ENCODE assay signal across 9 mouse cellular contexts in genomic region chr13:73512776-73513673, GRCm38 (mm10). TPM values are rescaled to one million over a fixed set of nuclear protein-coding genes. Genes with fewer than 3 reads are reported as not detected.
DNase-seq lines count a peak whose midpoint lies in the region; ATAC-seq and TF ChIP-seq lines count a peak whose summit lies in the region.
"Had no signal": no experiment of that assay in that cellular context is flagged by ENCODE, and none has a peak within 500 bp of the region (broad histone marks: within the 10 kb centered on the region; RNA-seq: fewer than 3 reads in every experiment).

No protein-coding gene starts in this region.

- no peak overlapping the region for H3K4me2 ChIP-seq in liver, postnatal 0 days (ENCODE audit: low read depth, low read length)
- no peak overlapping the region for H3K4me2 ChIP-seq in neural tube, embryonic 15.5 days

- intact Hi-C loops in heart, postnatal 36 days (cut with DNase I), result loop anchor here (1.0 to 5.0 kb wide), 4 partner anchors 114 to 394 kb away; partner anchors contain the start of gene Tert

- DNase-seq in brain, adult 2 months (ENCODE audit: low read depth, low spot score), result peak; percentile 85
- DNase-seq in heart, postnatal 36 days, result peak; percentile 74 to 76
- peak; percentile 82 to 85 for DNase-seq in kidney, postnatal 4 days
- peak; percentile 82 for DNase-seq in liver, postnatal 0 days
- peak; percentile 70 for DNase-seq in testis, postnatal 14 days (ENCODE audit: low spot score)

- no peak for TF ChIP-seq POLR2A in ES-Bruce4 (IDR thresholded peaks at IDR 0.05; ENCODE audit: insufficient read depth, low read length)

- H3K9ac ChIP-seq in ES-Bruce4 (ENCODE audit: low read depth, poor library complexity, severe bottlenecking), result no peak overlapping the region
- H3K9ac ChIP-seq in liver, postnatal 0 days (replicated peaks), result no peak overlapping the region
- H3K9ac ChIP-seq in neural tube, embryonic 15.5 days (replicated peaks), result no peak overlapping the region

- H3K27ac ChIP-seq in ES-Bruce4 (ENCODE audit: insufficient read depth, low read length), result no peak overlapping the region
- no peak overlapping the region for H3K27ac ChIP-seq in liver, postnatal 0 days (ENCODE audit: low read depth)
- no peak overlapping the region for H3K27ac ChIP-seq in neural tube, embryonic 15.5 days (replicated peaks)

- H3K4me1 ChIP-seq in ES-Bruce4 (ENCODE audit: control insufficient read depth, insufficient read depth, low read length), result no peaks in the 10 kb centered on the region
- no peaks in the 10 kb centered on the region for H3K4me1 ChIP-seq in liver, postnatal 0 days (ENCODE audit: insufficient read depth)
- no peaks in the 10 kb centered on the region for H3K4me1 ChIP-seq in neural tube, embryonic 15.5 days

- peak; percentile 56 for ATAC-seq in erythroblast, adult 5-6 weeks (replicated peaks; ENCODE audit: low FRiP score, poor library complexity, severe bottlenecking)
- ATAC-seq in liver, postnatal 0 days, result peak; percentile 58; the same call in 1 of the 2 replicates
- peak; percentile 48; the same call in 1 of the 2 replicates for ATAC-seq in neural tube, embryonic 15.5 days (ENCODE audit: low FRiP score)

- peak; percentile 82 for TF ChIP-seq CTCF in ES-Bruce4 (IDR thresholded peaks at IDR 0.05; ENCODE audit: low read depth, low read length)
- peak; percentile 94 for TF ChIP-seq CTCF in liver, postnatal 0 days (IDR thresholded peaks at IDR 0.05; ENCODE audit: low read depth)

- H3K27me3 ChIP-seq in ES-Bruce4 (ENCODE audit: control insufficient read depth, insufficient read depth, low read length, poor library complexity, severe bottlenecking), result no peaks in the 10 kb centered on the region
- no peaks in the 10 kb centered on the region for H3K27me3 ChIP-seq in liver, postnatal 0 days (ENCODE audit: insufficient read depth, low read length)
- H3K27me3 ChIP-seq in neural tube, embryonic 15.5 days (replicated peaks), result no peaks in the 10 kb centered on the region

- peaks cover 14% of the 10 kb centered on the region for H3K36me3 ChIP-seq in ES-Bruce4 (ENCODE audit: control insufficient read depth, insufficient read depth, low read length, poor library complexity, severe bottlenecking)
- H3K36me3 ChIP-seq in liver, postnatal 0 days (replicated peaks; ENCODE audit: insufficient read depth, low read length), result peaks cover 71% of the 10 kb centered on the region
- peaks cover 63% of the 10 kb centered on the region for H3K36me3 ChIP-seq in neural tube, embryonic 15.5 days

- no peaks in the 10 kb centered on the region for H3K9me3 ChIP-seq in ES-Bruce4 (replicated peaks; ENCODE audit: control insufficient read depth, insufficient read depth, low read length, poor library complexity, severe bottlenecking)
- no peaks in the 10 kb centered on the region for H3K9me3 ChIP-seq in liver, postnatal 0 days (ENCODE audit: low read length)
- no peaks in the 10 kb centered on the region for H3K9me3 ChIP-seq in neural tube, embryonic 15.5 days (replicated peaks)

- WGBS in liver, postnatal 0 days (ENCODE audit: insufficient replicate concordance), result 60% methylated on average over 13 of the region's 13 CpGs
- 57% methylated on average over 13 of the region's 13 CpGs for WGBS in neural tube, embryonic 15.5 days

- H3K4me3 ChIP-seq in ES-Bruce4 (ENCODE audit: low read depth, low read length), result no peak overlapping the region
- no peak overlapping the region for H3K4me3 ChIP-seq in liver, postnatal 0 days (ENCODE audit: low read depth, low read length)
- H3K4me3 ChIP-seq in neural tube, embryonic 15.5 days (replicated peaks), result no peak overlapping the region

- no peak for TF ChIP-seq EP300 in ES-Bruce4 (IDR thresholded peaks at IDR 0.05; ENCODE audit: insufficient read depth, low read depth, low read length)
- no peak for TF ChIP-seq EP300 in liver, postnatal 0 days (IDR thresholded peaks at IDR 0.05; ENCODE audit: low read depth)

RNA-seq across cellular contexts. Expression of gene Slc6a3, which starts 23.5 kb away (rescaled TPM):
- polyA plus RNA-seq in ES-Bruce4 (2011; ENCODE audit: insufficient read depth, insufficient read length, low read depth, missing spikeins), result 0.26 TPM in 1 of 2 replicates, not detected in the other
- not detected in 2 replicates for total RNA-seq in erythroblast, adult 5-6 weeks (2015; ENCODE audit: low replicate concordance)
- total RNA-seq in erythroblast, adult 5-6 weeks (2017; ENCODE audit: low replicate concordance), result 0.17 and 0.28 TPM in 2 replicates
- total RNA-seq in heart, postnatal 36 days (2021), result not detected
- polyA plus RNA-seq in liver, postnatal 0 days (2015; fragmentation: Nextera tagmentation; extraction: Ambion mirVana), result 0.22 and 0.34 TPM in 2 replicates
- 0.10 and 0.15 TPM in 2 replicates for polyA plus RNA-seq in neural tube, embryonic 15.5 days (2015; fragmentation: Nextera tagmentation; extraction: Ambion mirVana)
- polyA plus RNA-seq: gonadal fat pad, adult 2 months had no signal

RNA-seq across cellular contexts. Expression of gene Lpcat1, which starts 46.0 kb away (rescaled TPM):
- polyA plus RNA-seq in ES-Bruce4 (2011; ENCODE audit: insufficient read depth, insufficient read length, low read depth, missing spikeins), result 44.8 and 52.2 TPM in 2 replicates
- 72.5 and 89.3 TPM in 2 replicates for total RNA-seq in erythroblast, adult 5-6 weeks (2015; ENCODE audit: low replicate concordance)
- 176 and 246 TPM in 2 replicates for total RNA-seq in erythroblast, adult 5-6 weeks (2017; ENCODE audit: low replicate concordance)
- total RNA-seq in heart, postnatal 36 days (2021), result 1 to 10 TPM; 7.0 to 9.4 TPM
- 31.0 and 32.4 TPM in 2 replicates for polyA plus RNA-seq in liver, postnatal 0 days (2015; fragmentation: Nextera tagmentation; extraction: Ambion mirVana)
- 51.7 and 62.6 TPM in 2 replicates for polyA plus RNA-seq in neural tube, embryonic 15.5 days (2015; fragmentation: Nextera tagmentation; extraction: Ambion mirVana)
